Mouse (Mus musculus) naive thymus-derived CD4-positive, alpha-beta T cell, adult 2 months (primary cell): ENCODE results near the gene Klhl21.
A peak's percentile ranks its signal among the peaks of the same experiment; 100 is the strongest.

Source experiments
- DNase-seq: peaks from one replicate; pipeline ENCODE4 v3.0.0-alpha.2; 2011; ENCODE audit warnings: low read depth

Klhl21 gene

DNA sequence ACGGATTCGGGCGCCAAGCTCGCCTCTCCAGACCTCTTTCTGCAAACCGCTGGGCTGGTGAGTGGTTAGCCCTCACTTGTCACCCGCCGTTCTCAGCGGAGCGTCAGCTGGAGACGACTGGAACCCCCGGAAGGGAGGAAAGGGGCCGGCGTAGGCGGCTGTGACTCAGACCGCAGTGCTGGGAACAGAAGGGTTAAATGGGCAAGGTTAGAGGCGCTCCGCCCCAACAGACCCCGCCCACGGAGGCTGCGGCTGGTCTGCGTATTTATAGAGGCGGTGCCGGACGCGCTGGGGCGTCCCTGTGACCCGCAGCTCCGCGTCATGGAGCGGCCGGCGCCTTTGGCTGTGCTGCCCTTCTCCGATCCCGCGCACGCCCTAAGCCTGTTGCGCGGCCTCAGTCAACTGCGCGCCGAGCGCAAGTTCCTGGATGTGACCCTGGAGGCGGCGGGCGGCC lies at the start of gene Klhl21:
Gene Klhl21, plus strand, starts transcription at position 182 of the 454 bp plus-strand sequence.
- DNase-seq = peak; percentile 96

DNA sequence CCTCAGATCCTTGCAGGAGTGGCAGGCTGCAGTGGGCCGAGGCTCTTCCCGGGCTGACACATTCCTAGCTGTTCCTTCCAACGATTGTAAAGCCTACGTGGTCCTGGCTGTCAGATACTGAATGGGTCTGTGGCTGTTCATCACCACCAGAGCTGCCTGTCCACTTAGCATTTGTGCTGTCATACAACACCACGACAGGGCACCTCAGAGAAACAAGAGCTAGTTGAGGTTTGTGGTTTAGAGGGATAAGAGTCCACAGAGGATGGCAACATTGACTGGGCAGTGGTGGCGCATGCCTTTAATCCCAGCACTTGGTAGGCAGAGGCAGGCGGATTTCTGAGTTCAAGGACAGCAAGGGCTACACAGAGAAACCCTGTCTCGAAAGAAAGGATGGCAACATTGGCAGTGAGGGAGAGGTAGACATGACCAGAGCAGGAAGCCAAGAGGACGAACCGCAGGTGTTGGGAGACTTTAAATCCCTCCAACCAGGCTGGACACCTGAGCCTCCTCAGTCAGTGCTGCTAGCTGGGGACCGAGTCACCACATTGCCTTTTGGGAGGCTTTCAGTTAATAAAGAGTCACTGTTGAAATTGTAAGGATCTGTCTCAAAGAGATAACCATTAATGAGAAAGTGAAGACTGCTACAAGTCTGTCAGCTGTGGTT lies 48.6 kb upstream of the Klhl21 start:
- DNase-seq = no peak

GRCm38 (mm10) chr4:151960513-151960854 lies 48.1 kb upstream of the Klhl21 start:
- no peak for DNase-seq

DNA sequence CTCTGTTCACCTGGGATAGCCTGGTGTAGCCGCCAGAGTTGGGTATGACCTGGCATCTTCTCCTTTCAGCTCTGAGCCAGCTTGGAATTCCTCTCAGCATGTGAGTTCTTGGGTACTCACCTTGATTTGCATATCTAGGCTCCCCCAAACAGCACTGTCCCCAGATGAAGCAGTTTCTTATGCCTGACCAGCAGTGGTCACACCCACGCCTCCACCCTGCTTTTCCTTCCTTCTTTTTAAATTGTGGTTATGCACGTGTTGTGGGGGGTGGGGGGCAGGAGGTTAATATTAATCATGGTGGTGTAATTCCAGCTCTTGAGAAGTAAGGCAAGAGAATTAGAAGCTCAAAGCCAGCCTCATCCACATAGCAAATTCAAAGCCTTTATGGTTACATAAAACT lies 45.8 kb upstream of the Klhl21 start:
- DNase-seq = no peak

GRCm38 (mm10) chr4:151968204-151968921 lies 40.2 kb upstream of the Klhl21 start:
- no peak for DNase-seq

- peak; percentile 64 for DNase-seq
These were observed 36.2 kb upstream of the Klhl21 start for GRCm38 (mm10) chr4:151972221-151972967.

GRCm38 (mm10) chr4:151975441-151975840 lies 33.2 kb upstream of the Klhl21 start:
- DNase-seq = peak; percentile 67

- DNase-seq = peak; percentile 88
These were observed 30.9 kb upstream of the Klhl21 start for GRCm38 (mm10) chr4:151977748-151978147.

GRCm38 (mm10) chr4:151980699-151981098 lies 27.9 kb upstream of the Klhl21 start:
- peak; percentile 60 for DNase-seq

- DNase-seq = peak; percentile 87
These were observed 27.2 kb upstream of the Klhl21 start for GRCm38 (mm10) chr4:151981363-151981762.

DNA sequence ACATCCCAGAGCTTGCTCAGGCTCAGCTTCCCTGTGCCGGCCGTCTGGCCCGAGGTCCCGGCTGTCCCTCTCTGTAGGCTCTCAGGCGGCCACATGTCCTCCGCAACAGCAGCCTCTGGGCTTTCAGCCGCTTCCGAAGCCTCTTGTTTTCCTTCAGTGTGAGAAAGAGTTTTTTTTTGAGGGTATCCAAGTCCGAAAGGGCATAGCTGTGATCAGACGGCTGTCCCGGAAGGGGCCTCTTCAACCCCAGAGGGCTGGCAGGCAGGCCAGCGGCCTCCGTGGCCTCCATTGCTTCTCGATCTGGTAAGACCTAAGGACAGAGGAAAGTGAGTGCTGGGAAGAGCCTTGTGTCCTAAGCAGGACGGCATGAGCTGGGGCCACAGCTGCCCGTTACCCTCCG lies 25.6 kb upstream of the Klhl21 start:
- no peak for DNase-seq

DNA sequence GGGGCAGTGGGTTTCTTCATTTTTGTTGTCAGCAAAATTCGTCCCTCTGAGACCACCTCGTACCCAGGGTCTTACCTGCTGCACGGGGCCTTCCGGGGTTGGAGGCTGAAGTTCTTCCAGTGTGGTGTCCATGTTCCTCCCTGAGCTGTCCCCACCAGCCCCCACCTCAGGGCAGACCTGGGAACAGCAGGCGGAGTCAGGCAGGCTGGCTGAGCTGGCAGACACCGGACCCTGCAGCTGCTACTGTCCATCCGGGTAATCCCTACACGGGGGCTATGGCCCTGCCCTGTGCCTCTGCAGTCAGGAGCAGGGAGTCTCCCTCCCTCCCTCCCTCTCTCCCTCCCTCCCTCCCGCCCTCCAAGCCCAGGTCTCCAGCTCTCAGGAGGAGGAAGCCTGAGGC lies 25.0 kb upstream of the Klhl21 start:
- no peak for DNase-seq

DNA sequence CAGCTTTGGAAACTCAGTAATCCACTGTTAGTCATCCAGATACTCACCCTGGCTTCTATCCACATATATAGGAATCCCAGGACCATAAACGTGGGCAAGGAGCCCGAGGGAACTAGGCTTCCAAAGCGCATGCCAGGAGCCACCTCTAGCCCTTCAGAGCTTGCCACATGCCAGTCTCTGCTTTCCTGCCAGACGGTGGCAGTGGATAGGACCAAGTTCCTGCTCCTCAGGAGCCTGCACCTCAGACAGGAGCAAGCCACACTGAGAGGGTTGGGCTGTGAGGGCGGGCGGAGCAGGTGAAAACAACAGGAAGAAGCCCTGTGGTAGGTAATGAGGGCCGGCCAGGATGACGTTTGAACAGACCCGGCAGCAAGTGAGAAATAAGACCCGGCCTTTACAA lies 22.7 kb upstream of the Klhl21 start:
- peak; percentile 81 for DNase-seq

- no peak for DNase-seq
These were observed 22.0 kb upstream of the Klhl21 start for GRCm38 (mm10) chr4:151986650-151987049.

DNA sequence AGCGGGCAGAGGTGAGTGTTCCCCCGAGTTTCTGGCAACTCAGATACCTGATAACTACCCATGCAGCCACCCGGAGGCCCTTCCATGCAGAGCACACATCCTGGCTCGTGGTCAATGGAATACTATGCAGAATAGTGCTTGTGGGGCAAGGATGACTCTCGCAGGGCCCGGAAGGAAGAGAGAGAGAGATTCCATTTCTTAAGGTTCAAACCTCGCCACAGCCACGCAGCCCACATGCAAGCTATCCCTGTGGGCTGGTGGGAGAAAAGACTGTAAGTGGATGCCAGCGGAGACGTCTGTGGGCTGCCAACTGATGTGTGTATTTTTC lies 20.6 kb upstream of the Klhl21 start:
- no peak for DNase-seq

GRCm38 (mm10) chr4:151988342-151989109 lies 20.1 kb upstream of the Klhl21 start, which contains the start of gene Thap3:
Gene Thap3, minus strand, starts transcription at chr4:151988997.
- DNase-seq = peak; percentile 86

- no peak for DNase-seq
These were observed 19.5 kb upstream of the Klhl21 start for GRCm38 (mm10) chr4:151989110-151989488.

- no peak for DNase-seq
These were observed 16.5 kb upstream of the Klhl21 start for GRCm38 (mm10) chr4:151992091-151992490.

- DNase-seq = no peak
These were observed 15.6 kb upstream of the Klhl21 start for GRCm38 (mm10) chr4:151993035-151993434.

DNA sequence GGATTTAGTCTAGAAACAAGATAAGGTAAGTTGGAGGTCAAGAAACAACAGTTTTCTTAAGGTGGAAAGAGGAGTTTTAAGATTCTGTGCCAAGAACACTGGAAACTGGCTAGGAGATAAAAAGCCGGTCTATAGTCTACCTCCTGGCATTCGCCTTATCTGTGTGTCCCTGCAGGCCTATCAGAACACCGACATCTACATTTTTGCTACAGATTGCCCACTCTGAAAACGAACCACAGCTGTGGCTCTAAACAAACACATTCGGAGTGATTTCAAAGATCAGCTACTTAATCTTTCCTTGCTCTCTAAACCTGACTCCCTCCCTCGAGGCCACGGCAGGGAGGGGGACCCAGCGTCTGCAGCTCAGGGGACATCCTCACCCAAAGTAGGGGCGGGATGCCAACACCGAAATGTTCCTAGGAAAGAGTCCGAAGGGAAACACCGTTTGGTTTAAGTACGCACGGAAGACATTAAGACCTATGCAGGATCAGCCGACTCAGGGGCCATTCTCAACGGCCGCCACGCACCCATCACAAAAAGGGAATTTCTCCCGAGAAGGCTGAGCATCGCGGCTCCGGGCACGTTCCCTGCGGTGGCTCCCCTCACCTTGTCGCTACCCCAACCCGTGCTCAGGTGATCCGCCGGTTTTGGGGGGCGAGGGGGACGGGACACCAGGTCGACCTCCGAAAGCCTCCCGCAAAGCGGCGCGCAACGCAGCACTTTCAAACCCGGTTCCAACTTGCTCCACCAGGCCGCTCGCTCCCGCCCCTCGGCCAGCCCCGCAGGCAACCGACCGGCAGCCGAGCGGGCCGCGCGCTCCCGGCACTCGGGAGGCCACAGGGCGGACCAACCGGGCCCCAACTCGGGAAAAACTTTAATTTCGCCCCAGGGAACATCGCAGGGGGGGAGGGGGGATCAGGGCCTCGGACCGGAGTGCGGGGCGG lies 14.1 kb upstream of the Klhl21 start:
- DNase-seq = peak; percentile 46
